Mouse (Mus musculus): ENCODE measurements at regions not wholly inside any gene's neighbourhood (a gene's known extent, or its start where the extent isn't known, plus 50 kb on each side); places are given as distances from the start of the nearest gene placed in this dataset.

DNA sequence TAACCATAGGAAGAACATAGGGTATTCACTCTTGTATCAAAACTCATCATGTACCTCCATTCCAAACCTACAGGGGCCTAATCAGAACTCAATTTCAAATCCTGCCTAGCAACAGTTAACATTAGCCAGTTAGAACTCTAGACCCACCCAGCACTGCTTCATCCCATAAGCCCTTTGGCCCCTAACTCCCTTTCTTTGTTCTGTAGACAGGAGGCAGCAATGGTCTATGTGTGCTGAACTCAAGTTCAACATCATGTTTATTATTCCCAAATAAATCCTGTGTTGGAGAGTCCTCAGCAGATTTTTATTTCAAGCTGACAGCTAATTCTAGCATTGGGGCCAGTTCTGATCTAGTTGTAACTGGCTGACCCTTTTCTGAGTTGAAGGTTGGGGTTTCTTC lies 112.2 kb downstream of the Ipo8 start:
- Histone ChIP-seq H3K4me3 (ENCODE audit: low read depth, low read length) (no peak overlapping the region), H3K9ac (ENCODE audit: low read depth, low read length) (no peak overlapping the region), H3K27me3 (ENCODE audit: control insufficient read depth, insufficient read depth, low read length) (no peaks in the 10 kb centered on the region), H3K9me3 (replicated peaks; ENCODE audit: control insufficient read depth, low read length) (no peaks in the 10 kb centered on the region), H3K4me1 (ENCODE audit: control insufficient read depth, insufficient read depth, low read length) (no peaks in the 10 kb centered on the region), H3K36me3 (ENCODE audit: control insufficient read depth, insufficient read depth, low read length) (no peaks in the 10 kb centered on the region), H3K27ac (ENCODE audit: low read depth, low read length) (no peak overlapping the region), H3K4me2 (no peak overlapping the region)
- ATAC-seq (replicated peaks; ENCODE audit: insufficient number of reproducible peaks, low FRiP score, low TSS enrichment) = no peak

DNA sequence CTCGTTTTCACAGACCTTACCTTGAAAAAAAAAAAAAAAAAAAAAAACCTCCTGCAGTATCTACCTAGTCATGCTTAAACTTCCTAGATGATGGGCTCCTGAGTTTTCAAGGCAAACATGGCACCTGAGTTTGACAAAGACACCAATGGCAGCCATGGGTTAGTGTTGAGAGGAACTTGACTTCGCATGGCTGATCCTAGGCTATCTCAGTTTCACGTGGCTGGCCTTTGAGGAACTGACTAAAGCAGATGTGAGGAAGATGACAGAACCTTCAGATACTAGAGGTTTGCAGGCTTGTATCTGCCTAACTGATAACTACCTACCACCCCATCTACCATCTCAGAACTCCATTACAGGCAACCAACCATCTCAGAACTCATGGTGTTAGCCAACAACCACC lies 120.9 kb downstream of the Ipo8 start:
- H3K4me3 ChIP-seq (ENCODE audit: low read depth, low read length) = no peak overlapping the region
- no peaks in the 10 kb centered on the region for H3K27me3 ChIP-seq (ENCODE audit: control insufficient read depth, insufficient read depth, low read length)
- no peak overlapping the region for H3K27ac ChIP-seq (ENCODE audit: low read depth, low read length)
- no peak for ATAC-seq (replicated peaks; ENCODE audit: insufficient number of reproducible peaks, low FRiP score, low TSS enrichment)
- H3K4me1 ChIP-seq (ENCODE audit: control insufficient read depth, insufficient read depth, low read length) = no peaks in the 10 kb centered on the region
- no peaks in the 10 kb centered on the region for H3K36me3 ChIP-seq (ENCODE audit: control insufficient read depth, insufficient read depth, low read length)
- H3K9me3 ChIP-seq (replicated peaks; ENCODE audit: control insufficient read depth, low read length) = no peaks in the 10 kb centered on the region
- WGBS (ENCODE audit: insufficient replicate concordance) = 75% methylated on average over 3 of the region's 3 CpGs
- no peak overlapping the region for H3K4me2 ChIP-seq
- no peak overlapping the region for H3K9ac ChIP-seq (ENCODE audit: low read depth, low read length)

DNA sequence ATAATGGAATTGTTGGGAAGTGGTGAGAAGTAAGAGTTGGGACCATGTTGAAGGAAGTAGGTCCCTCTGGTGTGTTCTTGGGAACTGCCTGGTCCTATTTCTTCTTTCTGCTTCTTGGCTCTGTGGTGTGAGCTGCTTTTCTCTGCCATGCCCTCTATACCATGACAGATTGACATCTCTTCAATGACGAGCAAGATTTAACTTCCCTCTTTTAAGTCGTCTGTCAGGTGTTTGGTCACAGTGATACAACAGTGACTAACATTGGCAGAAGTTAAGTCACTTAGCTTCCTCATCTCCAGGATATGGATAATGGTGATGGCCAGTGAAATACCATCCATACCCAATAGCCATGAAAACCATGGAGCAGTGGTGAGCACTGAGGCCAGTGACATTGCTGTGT lies 122.9 kb downstream of the Ipo8 start:
- no peak overlapping the region for H3K27ac ChIP-seq (ENCODE audit: low read depth, low read length)
- H3K27me3 ChIP-seq (ENCODE audit: control insufficient read depth, insufficient read depth, low read length) = no peaks in the 10 kb centered on the region
- no peaks in the 10 kb centered on the region for H3K9me3 ChIP-seq (replicated peaks; ENCODE audit: control insufficient read depth, low read length)
- 62% methylated on average over 2 of the region's 2 CpGs for WGBS (ENCODE audit: insufficient replicate concordance)
- H3K4me3 ChIP-seq (ENCODE audit: low read depth, low read length) = no peak overlapping the region
- H3K4me1 ChIP-seq (ENCODE audit: control insufficient read depth, insufficient read depth, low read length) = no peaks in the 10 kb centered on the region
- H3K36me3 ChIP-seq (ENCODE audit: control insufficient read depth, insufficient read depth, low read length) = no peaks in the 10 kb centered on the region
- no peak for ATAC-seq (replicated peaks; ENCODE audit: insufficient number of reproducible peaks, low FRiP score, low TSS enrichment)
- H3K4me2 ChIP-seq = no peak overlapping the region
- no peak overlapping the region for H3K9ac ChIP-seq (ENCODE audit: low read depth, low read length)

DNA sequence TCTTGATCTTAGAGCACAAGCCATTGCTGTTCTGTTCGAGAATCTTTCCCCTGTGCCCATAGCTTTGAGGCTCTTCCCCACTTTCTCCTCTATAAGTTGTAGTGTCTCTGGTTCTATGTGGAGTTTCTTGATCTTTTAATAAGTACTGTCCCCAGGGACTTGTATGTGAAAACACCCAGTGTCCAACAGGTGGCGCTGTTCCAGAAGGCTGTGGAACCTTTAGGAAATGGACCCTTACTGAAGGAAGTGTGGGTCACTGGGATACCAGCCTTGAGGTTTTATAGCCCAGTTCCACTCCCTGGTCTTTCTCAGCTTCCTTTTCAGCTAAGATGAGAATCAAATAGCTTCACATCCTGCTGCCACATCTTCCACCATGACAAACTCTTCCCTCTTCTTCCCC lies 125.6 kb downstream of the Ipo8 start:
- H3K4me2 ChIP-seq = no peak overlapping the region
- WGBS (ENCODE audit: insufficient replicate concordance) = 19% methylated on average over 2 of the region's 2 CpGs
- no peaks in the 10 kb centered on the region for H3K9me3 ChIP-seq (replicated peaks; ENCODE audit: control insufficient read depth, low read length)
- no peak for ATAC-seq (replicated peaks; ENCODE audit: insufficient number of reproducible peaks, low FRiP score, low TSS enrichment)
- H3K36me3 ChIP-seq (ENCODE audit: control insufficient read depth, insufficient read depth, low read length) = no peaks in the 10 kb centered on the region
- no peaks in the 10 kb centered on the region for H3K4me1 ChIP-seq (ENCODE audit: control insufficient read depth, insufficient read depth, low read length)
- H3K27me3 ChIP-seq (ENCODE audit: control insufficient read depth, insufficient read depth, low read length) = no peaks in the 10 kb centered on the region
- H3K4me3 ChIP-seq (ENCODE audit: low read depth, low read length) = no peak overlapping the region
- H3K27ac ChIP-seq (ENCODE audit: low read depth, low read length) = no peak overlapping the region
- H3K9ac ChIP-seq (ENCODE audit: low read depth, low read length) = no peak overlapping the region

DNA sequence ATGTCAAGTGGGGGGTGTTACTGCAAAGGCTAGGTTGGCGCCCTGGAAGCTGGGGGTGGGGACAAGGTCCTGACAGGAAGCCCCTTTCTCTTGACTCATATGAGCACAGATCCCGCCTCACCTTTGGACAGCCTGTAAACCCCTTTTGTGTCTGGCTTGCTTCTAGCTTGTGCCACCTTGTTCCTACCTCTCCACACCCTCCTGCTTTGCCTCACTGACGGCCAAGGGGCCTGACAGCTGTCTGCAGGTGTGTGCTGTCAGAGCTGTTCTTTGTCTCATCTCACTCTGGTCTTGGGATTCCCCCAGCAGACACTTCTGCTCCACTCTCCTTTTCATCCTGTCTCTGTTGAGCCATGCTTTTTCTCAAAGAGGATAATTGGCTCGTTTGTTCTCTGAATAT lies 137.9 kb downstream of the Ipo8 start:
- Histone ChIP-seq H3K4me3 (ENCODE audit: low read depth, low read length) (no peak overlapping the region), H3K4me2 (no peak overlapping the region), H3K4me1 (ENCODE audit: control insufficient read depth, insufficient read depth, low read length) (no peaks in the 10 kb centered on the region; the same call in 1 of the 2 replicates), H3K36me3 (ENCODE audit: control insufficient read depth, insufficient read depth, low read length) (no peaks in the 10 kb centered on the region), H3K27ac (ENCODE audit: low read depth, low read length) (no peak overlapping the region), H3K9me3 (replicated peaks; ENCODE audit: control insufficient read depth, low read length) (no peaks in the 10 kb centered on the region), H3K9ac (ENCODE audit: low read depth, low read length) (no peak overlapping the region), H3K27me3 (ENCODE audit: control insufficient read depth, insufficient read depth, low read length) (no peaks in the 10 kb centered on the region)
- 25% methylated on average over 4 of the region's 4 CpGs for WGBS (ENCODE audit: insufficient replicate concordance)
- peak; percentile 72 for ATAC-seq (replicated peaks; ENCODE audit: insufficient number of reproducible peaks, low FRiP score, low TSS enrichment)

DNA sequence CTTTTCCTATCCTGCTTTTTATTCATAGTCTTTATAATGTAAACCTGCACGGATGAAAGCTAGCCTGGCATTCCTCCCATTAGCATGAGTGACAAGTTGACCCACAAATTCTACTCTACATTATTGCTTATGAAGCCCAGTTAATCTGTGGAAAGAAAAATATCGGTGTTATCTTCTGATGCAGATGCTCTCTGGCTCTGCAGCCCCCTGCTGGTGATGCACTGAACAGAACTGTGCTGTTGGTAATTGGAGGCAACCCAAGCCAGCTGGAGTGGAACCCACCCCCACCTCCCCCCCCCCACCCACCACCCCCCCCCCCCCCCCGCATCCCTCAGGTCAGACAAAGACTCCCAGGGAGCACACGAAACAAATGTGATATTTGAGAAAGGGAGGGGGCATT lies 143.5 kb downstream of the Ipo8 start:
- H3K9me3 ChIP-seq (replicated peaks; ENCODE audit: control insufficient read depth, low read length) = no peaks in the 10 kb centered on the region
- no peaks in the 10 kb centered on the region for H3K27me3 ChIP-seq (ENCODE audit: control insufficient read depth, insufficient read depth, low read length)
- H3K4me3 ChIP-seq (ENCODE audit: low read depth, low read length) = no peak overlapping the region
- 43% methylated on average over 3 of the region's 4 CpGs for WGBS (ENCODE audit: insufficient replicate concordance)
- H3K9ac ChIP-seq (ENCODE audit: low read depth, low read length) = no peak overlapping the region
- ATAC-seq (replicated peaks; ENCODE audit: insufficient number of reproducible peaks, low FRiP score, low TSS enrichment) = no peak
- H3K27ac ChIP-seq (ENCODE audit: low read depth, low read length) = no peak overlapping the region
- no peak overlapping the region for H3K4me2 ChIP-seq
- H3K36me3 ChIP-seq (ENCODE audit: control insufficient read depth, insufficient read depth, low read length) = no peaks in the 10 kb centered on the region
- H3K4me1 ChIP-seq (ENCODE audit: control insufficient read depth, insufficient read depth, low read length) = no peaks in the 10 kb centered on the region

DNA sequence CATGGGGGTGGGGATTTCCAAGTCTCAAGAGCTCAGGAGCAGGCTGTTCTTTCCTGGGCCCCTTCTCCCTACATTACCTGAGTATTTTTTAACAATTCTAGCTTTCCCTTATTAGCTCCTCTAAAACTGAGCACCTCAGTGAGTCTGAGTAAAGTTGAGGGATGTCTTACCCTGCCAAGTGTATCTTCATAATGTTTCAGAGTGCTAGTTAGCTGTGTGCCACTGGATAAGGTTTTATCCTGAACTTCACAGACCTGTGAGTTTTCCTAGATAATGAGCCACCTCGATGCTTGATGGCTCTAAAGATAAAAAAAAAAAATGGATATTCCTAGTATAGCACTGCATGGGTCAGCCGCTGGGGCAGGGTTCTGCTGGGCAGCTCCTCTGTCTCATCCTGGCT lies 171.1 kb downstream of the Ipo8 start:
- H3K27me3 ChIP-seq (ENCODE audit: control insufficient read depth, insufficient read depth, low read length) = no peaks in the 10 kb centered on the region
- no peaks in the 10 kb centered on the region for H3K4me1 ChIP-seq (ENCODE audit: control insufficient read depth, insufficient read depth, low read length)
- no peak overlapping the region for H3K4me3 ChIP-seq (ENCODE audit: low read depth, low read length)
- WGBS (ENCODE audit: insufficient replicate concordance) = 54% methylated on average over 2 of the region's 2 CpGs
- H3K4me2 ChIP-seq = no peak overlapping the region
- ATAC-seq (replicated peaks; ENCODE audit: insufficient number of reproducible peaks, low FRiP score, low TSS enrichment) = no peak
- H3K9ac ChIP-seq (ENCODE audit: low read depth, low read length) = no peak overlapping the region
- H3K27ac ChIP-seq (ENCODE audit: low read depth, low read length) = no peak overlapping the region
- H3K36me3 ChIP-seq (ENCODE audit: control insufficient read depth, insufficient read depth, low read length) = no peaks in the 10 kb centered on the region
- H3K9me3 ChIP-seq (replicated peaks; ENCODE audit: control insufficient read depth, low read length) = no peaks in the 10 kb centered on the region

DNA sequence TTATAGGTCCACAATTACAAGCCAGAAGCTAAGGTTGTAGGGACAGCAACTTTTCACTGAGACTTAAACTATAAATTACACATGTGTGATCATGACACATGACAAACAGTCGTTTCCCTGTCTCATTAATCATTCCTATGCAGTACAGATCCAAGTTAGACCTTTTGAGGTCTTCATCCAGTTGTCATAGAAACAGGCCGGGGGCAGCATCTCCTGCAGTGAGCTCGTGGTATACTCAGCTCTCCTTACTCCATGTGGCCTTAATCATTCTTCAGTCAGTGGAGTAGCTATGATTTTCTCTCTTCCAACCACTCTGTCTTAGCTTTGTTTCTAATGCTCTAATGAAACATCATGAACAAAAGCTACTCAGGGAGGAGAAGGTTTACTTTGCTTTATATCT lies 178.1 kb downstream of the Ipo8 start:
- WGBS (ENCODE audit: insufficient replicate concordance) = 56% methylated on average over 3 of the region's 3 CpGs
- no peak overlapping the region for H3K9ac ChIP-seq (ENCODE audit: low read depth, low read length)

DNA sequence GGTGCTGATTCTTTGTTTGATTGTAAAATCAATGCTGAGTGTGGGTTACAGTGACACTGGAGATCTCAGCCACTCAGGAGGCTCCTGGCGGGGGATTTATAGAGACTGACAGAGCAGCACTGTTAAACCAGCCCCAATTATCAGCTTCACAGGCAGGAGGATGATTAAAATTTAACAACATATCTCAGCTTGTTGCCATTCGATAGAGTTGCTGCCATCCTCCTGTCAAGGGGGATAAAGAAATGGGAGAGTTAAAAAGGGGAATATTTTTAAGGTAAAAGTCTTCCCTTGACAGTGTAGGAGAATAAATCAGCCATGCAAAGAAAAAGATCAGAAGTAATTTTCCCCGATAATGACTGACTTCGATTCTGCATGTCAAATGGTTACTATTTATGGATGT lies 178.8 kb downstream of the Ipo8 start:
- no peak for ATAC-seq (replicated peaks; ENCODE audit: insufficient number of reproducible peaks, low FRiP score, low TSS enrichment)
- Histone ChIP-seq H3K9me3 (replicated peaks; ENCODE audit: control insufficient read depth, low read length) (no peaks in the 10 kb centered on the region), H3K27me3 (ENCODE audit: control insufficient read depth, insufficient read depth, low read length) (no peaks in the 10 kb centered on the region), H3K4me3 (ENCODE audit: low read depth, low read length) (no peak overlapping the region), H3K27ac (ENCODE audit: low read depth, low read length) (no peak overlapping the region), H3K36me3 (ENCODE audit: control insufficient read depth, insufficient read depth, low read length) (no peaks in the 10 kb centered on the region), H3K4me2 (no peak overlapping the region), H3K4me1 (ENCODE audit: control insufficient read depth, insufficient read depth, low read length) (no peaks in the 10 kb centered on the region), H3K9ac (ENCODE audit: low read depth, low read length) (no peak overlapping the region)
- WGBS (ENCODE audit: insufficient replicate concordance) = 80% methylated on average over 4 of the region's 4 CpGs

More for the DNA sequence above, 178.1 kb downstream of the Ipo8 start:
- H3K27me3 ChIP-seq (ENCODE audit: control insufficient read depth, insufficient read depth, low read length) = no peaks in the 10 kb centered on the region
- H3K4me1 ChIP-seq (ENCODE audit: control insufficient read depth, insufficient read depth, low read length) = no peaks in the 10 kb centered on the region
- ATAC-seq (replicated peaks; ENCODE audit: insufficient number of reproducible peaks, low FRiP score, low TSS enrichment) = no peak
- no peaks in the 10 kb centered on the region for H3K9me3 ChIP-seq (replicated peaks; ENCODE audit: control insufficient read depth, low read length)
- H3K36me3 ChIP-seq (ENCODE audit: control insufficient read depth, insufficient read depth, low read length) = no peaks in the 10 kb centered on the region
- H3K4me2 ChIP-seq = no peak overlapping the region
- no peak overlapping the region for H3K4me3 ChIP-seq (ENCODE audit: low read depth, low read length)
- no peak overlapping the region for H3K27ac ChIP-seq (ENCODE audit: low read depth, low read length)
